Mouse (Mus musculus) liver, postnatal 0 days (tissue): ENCODE data around the gene Cep295.

Experiments
- CTCF ChIP-seq: sonication (generic); IDR thresholded peaks from 2 replicates; pipeline ENCODE4 v1.5.1; 2016; ENCODE audit warnings: antibody characterized with exemption, low read depth
- EP300 ChIP-seq: IDR thresholded peaks from 2 replicates; pipeline ENCODE4 v1.6.1; 2016; ENCODE audit warnings: antibody characterized with exemption, low read depth, mild to moderate bottlenecking

GRCm38 (mm10) chr9:15305503-15306397, 51.8 kb downstream of the Cep295 start, which contains the start of gene Taf1d:
- TF ChIP-seq CTCF (no peak), EP300 (peak; percentile 67)
